Mouse (Mus musculus): ENCODE measurements around the gene Dennd5b. TPM values are rescaled to one million over a fixed set of nuclear protein-coding genes. Genes with fewer than 3 reads are reported as not detected.
A peak's percentile ranks its signal among the peaks of the same experiment; 100 is the strongest.
"Not testable (repeated sequence)": the region's sequence is repeated elsewhere in the genome, so short reads cannot be mapped to it uniquely, and the experiment has no call there.

The Dennd5b gene
- polyA plus RNA-seq, 1 experiment from 2014 or later: 5.6 TPM

DNA sequence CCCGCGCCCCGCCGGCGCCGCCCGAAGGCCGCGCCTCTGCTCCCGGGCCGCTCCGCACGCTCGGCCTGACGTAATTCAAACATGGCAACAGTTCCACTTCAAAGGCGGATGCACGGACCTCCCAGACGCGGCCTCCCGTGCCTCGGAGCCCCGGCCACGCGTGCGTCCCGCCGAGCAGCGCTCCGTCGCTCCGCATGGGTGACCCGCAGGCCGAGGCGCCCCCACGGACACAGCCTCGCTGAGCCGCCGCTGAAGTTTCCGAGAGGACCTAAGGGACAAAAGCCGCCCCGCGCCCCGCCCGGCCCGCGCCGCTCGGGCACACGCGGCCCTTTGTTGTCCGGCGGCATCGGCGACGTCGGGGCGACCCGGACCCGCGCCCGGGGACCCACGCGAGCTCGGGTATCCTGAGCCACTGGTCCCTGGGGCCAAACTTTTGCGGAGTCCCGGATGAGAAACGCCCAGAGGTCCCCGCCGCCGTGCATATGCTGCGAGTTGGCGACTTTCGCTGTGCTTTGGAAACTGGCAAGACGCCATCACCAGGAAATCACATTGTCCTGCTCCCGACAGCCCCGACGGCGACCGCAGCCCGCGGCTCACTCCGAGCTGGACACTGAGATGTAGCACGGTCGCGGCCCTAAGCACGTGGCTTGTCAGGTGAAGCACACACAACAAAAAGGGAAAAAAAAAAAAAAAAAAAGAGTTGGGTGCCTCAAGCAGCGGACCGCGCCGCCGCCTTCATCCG, 156.5 kb downstream of the Dennd5b start:
- Histone ChIP-seq H3K9me3 (replicated peaks) (no peaks in the 10 kb centered on the region), H3K4me3 (replicated peaks) (peak overlapping the region; percentile 77), H3K27ac (replicated peaks) (peak overlapping the region; percentile 92), H3K36me3 (no peaks in the 10 kb centered on the region), H3K4me2 (replicated peaks) (peak overlapping the region; percentile 86), H3K9ac (peak overlapping the region; percentile 76), H3K27me3 (no peaks in the 10 kb centered on the region), H3K4me1 (peaks cover 7% of the 10 kb centered on the region; the same call in 1 of the 2 replicates)
- WGBS: under 1% methylated on average over 90 of the region's 92 CpGs
- peak; percentile 57 for ATAC-seq (ENCODE audit: insufficient number of reproducible peaks, low FRiP score, low TSS enrichment, low read depth)

GRCm38 (mm10) chr6:148944344-148944766, 157.1 kb downstream of the Dennd5b start:
- ATAC-seq (ENCODE audit: insufficient number of reproducible peaks, low FRiP score, low TSS enrichment, low read depth): no peak
- under 1% methylated on average over 30 of the region's 30 CpGs for WGBS
- peaks cover 7% of the 10 kb centered on the region; the same call in 1 of the 2 replicates for H3K4me1 ChIP-seq
- no peaks in the 10 kb centered on the region for H3K36me3 ChIP-seq
- no peaks in the 10 kb centered on the region for H3K27me3 ChIP-seq
- H3K4me3 ChIP-seq (replicated peaks): peak overlapping the region; percentile 77
- peak overlapping the region; percentile 76 for H3K9ac ChIP-seq
- peak overlapping the region; percentile 86 for H3K4me2 ChIP-seq (replicated peaks)
- H3K27ac ChIP-seq (replicated peaks): peak overlapping the region; percentile 92
- no peaks in the 10 kb centered on the region for H3K9me3 ChIP-seq (replicated peaks)

DNA sequence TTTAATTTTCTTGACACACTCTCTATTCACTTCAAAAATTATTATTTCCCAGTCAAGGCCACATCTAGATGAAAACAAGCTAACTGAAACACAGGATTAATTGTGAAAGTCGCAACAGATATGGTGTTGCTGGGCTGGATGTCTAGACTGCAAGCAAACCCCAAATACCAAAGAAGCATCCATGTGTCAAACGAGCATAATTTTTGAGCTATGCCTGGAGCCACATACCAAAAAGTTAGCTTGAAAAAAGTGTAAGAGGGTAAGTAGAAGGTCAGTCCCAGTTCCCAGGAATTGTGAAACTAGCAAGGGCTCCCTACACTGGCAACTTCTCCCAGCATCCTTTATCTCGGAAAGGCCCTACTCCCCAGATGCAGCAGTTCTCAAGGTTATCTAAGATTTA, 157.8 kb downstream of the Dennd5b start:
- Histone ChIP-seq H3K36me3 (no peaks in the 10 kb centered on the region), H3K27ac (replicated peaks) (no peak overlapping the region)

DNA sequence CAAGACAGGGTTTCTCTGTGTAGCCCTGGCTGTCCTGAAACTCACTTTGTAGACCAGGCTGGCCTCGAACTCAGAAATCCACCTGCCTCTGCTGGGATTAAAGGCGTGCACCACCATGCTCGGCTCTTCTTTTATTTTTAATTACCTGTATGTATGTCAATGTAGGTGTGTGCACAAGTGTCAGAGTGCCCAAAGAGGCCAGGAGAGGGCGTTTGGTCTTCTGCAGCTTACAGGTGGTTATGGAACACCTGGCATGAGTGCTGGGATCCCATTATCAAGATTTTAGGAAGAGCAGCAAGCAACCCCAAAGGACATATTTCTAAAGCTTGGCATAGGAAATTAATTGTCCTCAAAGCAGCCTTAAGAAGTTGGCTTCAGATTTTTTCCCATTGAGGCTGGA, 159.1 kb downstream of the Dennd5b start:
- H3K27ac ChIP-seq (replicated peaks): no peak overlapping the region
- no peaks in the 10 kb centered on the region for H3K9me3 ChIP-seq (replicated peaks)
- 69% methylated on average over 4 of the region's 4 CpGs for WGBS
- no peak overlapping the region for H3K9ac ChIP-seq
- H3K27me3 ChIP-seq: no peaks in the 10 kb centered on the region
- no peak overlapping the region for H3K4me2 ChIP-seq (replicated peaks)
- no peaks in the 10 kb centered on the region for H3K36me3 ChIP-seq
- no peak for ATAC-seq (ENCODE audit: insufficient number of reproducible peaks, low FRiP score, low TSS enrichment, low read depth)
- H3K4me1 ChIP-seq: peaks cover 7% of the 10 kb centered on the region; the same call in 1 of the 2 replicates
- H3K4me3 ChIP-seq (replicated peaks): no peak overlapping the region

More for the DNA sequence above, 157.8 kb downstream of the Dennd5b start:
- H3K27me3 ChIP-seq: no peaks in the 10 kb centered on the region
- peak overlapping the region; percentile 77 for H3K4me3 ChIP-seq (replicated peaks)
- peak overlapping the region; percentile 86 for H3K4me2 ChIP-seq (replicated peaks)
- no peak for ATAC-seq (ENCODE audit: insufficient number of reproducible peaks, low FRiP score, low TSS enrichment, low read depth)
- peaks cover 7% of the 10 kb centered on the region; the same call in 1 of the 2 replicates for H3K4me1 ChIP-seq
- H3K9me3 ChIP-seq (replicated peaks): no peaks in the 10 kb centered on the region
- 17% methylated on average over 3 of the region's 3 CpGs for WGBS
- no peak overlapping the region for H3K9ac ChIP-seq

DNA sequence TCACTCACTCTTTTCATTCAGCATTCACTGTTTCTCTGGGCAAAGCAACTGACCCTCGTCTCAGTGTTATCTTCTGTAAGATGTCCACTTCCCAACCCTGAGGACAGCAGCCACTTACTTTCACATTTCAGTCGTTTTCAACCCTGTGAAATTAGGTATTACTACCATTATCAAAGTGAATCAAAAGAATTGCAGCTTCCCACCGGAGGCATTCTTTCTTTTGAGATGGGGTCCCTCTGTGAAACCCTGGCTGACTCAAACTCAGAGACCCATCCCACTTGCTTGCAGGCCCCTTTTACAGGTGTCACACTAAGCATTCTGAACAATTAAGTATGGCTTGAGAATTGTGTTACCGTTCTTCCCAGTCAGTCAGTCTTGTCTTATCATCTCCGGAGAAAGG, 159.6 kb downstream of the Dennd5b start:
- Histone ChIP-seq H3K4me3 (replicated peaks) (no peak overlapping the region), H3K9ac (no peak overlapping the region), H3K9me3 (replicated peaks) (no peaks in the 10 kb centered on the region), H3K27me3 (no peaks in the 10 kb centered on the region), H3K4me1 (peaks cover 5% of the 10 kb centered on the region; the same call in 1 of the 2 replicates), H3K27ac (replicated peaks) (no peak overlapping the region), H3K4me2 (replicated peaks) (no peak overlapping the region), H3K36me3 (no peaks in the 10 kb centered on the region)
- 64% methylated on average over 5 of the region's 5 CpGs for WGBS
- ATAC-seq (ENCODE audit: insufficient number of reproducible peaks, low FRiP score, low TSS enrichment, low read depth): no peak

- H3K4me1 ChIP-seq; H3K27ac ChIP-seq (replicated peaks); H3K36me3 ChIP-seq; ATAC-seq (ENCODE audit: insufficient number of reproducible peaks, low FRiP score, low TSS enrichment, low read depth); H3K9me3 ChIP-seq (replicated peaks); H3K4me3 ChIP-seq (replicated peaks); H3K9ac ChIP-seq; H3K4me2 ChIP-seq (replicated peaks); H3K27me3 ChIP-seq: not testable (repeated sequence)
- 83% methylated on average over 2 of the region's 3 CpGs for WGBS
These were observed 161.1 kb downstream of the Dennd5b start for GRCm38 (mm10) chr6:148940383-148940782.

Other genes starting within 250 kb of the Dennd5b start
- gene Caprin2, start 205.4 kb downstream of the Dennd5b start, polyA plus RNA-seq (2015; fragmentation: Nextera tagmentation; extraction: Ambion mirVana): 12.3 TPM in 2 replicates
- 70.7 and 76.4 TPM in 2 replicates for gene Sinhcaf, start 155.2 kb downstream of the Dennd5b start, polyA plus RNA-seq (2015; fragmentation: Nextera tagmentation; extraction: Ambion mirVana)
- not detected in 2 replicates for gene Gm10203, start 28.5 kb upstream of the Dennd5b start, polyA plus RNA-seq (2015; fragmentation: Nextera tagmentation; extraction: Ambion mirVana)
- 13.0 and 15.4 TPM in 2 replicates for gene Etfbkmt, start 38.2 kb upstream of the Dennd5b start, polyA plus RNA-seq (2015; fragmentation: Nextera tagmentation; extraction: Ambion mirVana)
- 27.4 and 29.7 TPM in 2 replicates for gene Amn1, start 87.0 kb upstream of the Dennd5b start, polyA plus RNA-seq (2015; fragmentation: Nextera tagmentation; extraction: Ambion mirVana)
- 39.9 and 42.5 TPM in 2 replicates for gene Resf1, start 207.7 kb upstream of the Dennd5b start, polyA plus RNA-seq (2015; fragmentation: Nextera tagmentation; extraction: Ambion mirVana)